Mouse (Mus musculus): ENCODE data around the gene Tmem86a.
"Not testable (repeated sequence)": the region's sequence is repeated elsewhere in the genome, so short reads cannot be mapped to it uniquely, and the experiment has no call there.

Tmem86a gene

GRCm38 (mm10) chr7:47050366-47050765 lies at the start of gene Tmem86a:
Gene Tmem86a, plus strand, starts transcription at chr7:47050601.
- peak; percentile 93 for DNase-seq

- DNase-seq = peak; percentile 36
Observed at GRCm38 (mm10) chr7:47000644-47000983, 49.8 kb upstream of the Tmem86a start.

GRCm38 (mm10) chr7:47001125-47001899 lies 49.1 kb upstream of the Tmem86a start:
- DNase-seq = no peak

- no peak for DNase-seq
Observed at GRCm38 (mm10) chr7:47001900-47002275, 48.5 kb upstream of the Tmem86a start.

GRCm38 (mm10) chr7:47003411-47004115 lies 46.8 kb upstream of the Tmem86a start:
- DNase-seq = no peak

- DNase-seq = no peak
Observed at GRCm38 (mm10) chr7:47007109-47007780, 43.2 kb upstream of the Tmem86a start.

- DNase-seq = no peak
Observed at GRCm38 (mm10) chr7:47007818-47008167, 42.6 kb upstream of the Tmem86a start.

- DNase-seq = peak; percentile 100
Observed at GRCm38 (mm10) chr7:47008168-47008993, 42.0 kb upstream of the Tmem86a start, which contains the start of gene Spty2d1. Gene Spty2d1, minus strand, starts transcription at chr7:47008411.

GRCm38 (mm10) chr7:47013131-47013767 lies 37.2 kb upstream of the Tmem86a start:
- no peak for DNase-seq

- DNase-seq = peak; percentile 70
Observed at GRCm38 (mm10) chr7:47014564-47015389, 35.6 kb upstream of the Tmem86a start.

- DNase-seq = peak; percentile 89
Observed at GRCm38 (mm10) chr7:47015390-47016065, 34.9 kb upstream of the Tmem86a start.

- no peak for DNase-seq
Observed at GRCm38 (mm10) chr7:47016602-47017001, 33.8 kb upstream of the Tmem86a start.

GRCm38 (mm10) chr7:47017146-47017545 lies 33.3 kb upstream of the Tmem86a start:
- DNase-seq = no peak

- no peak for DNase-seq
Observed at GRCm38 (mm10) chr7:47019641-47020040, 30.8 kb upstream of the Tmem86a start.

GRCm38 (mm10) chr7:47020956-47021355 lies 29.4 kb upstream of the Tmem86a start:
- no peak for DNase-seq

GRCm38 (mm10) chr7:47022482-47022881 lies 27.9 kb upstream of the Tmem86a start:
- DNase-seq = no peak

GRCm38 (mm10) chr7:47023530-47023929 lies 26.9 kb upstream of the Tmem86a start:
- DNase-seq = peak; percentile 89

GRCm38 (mm10) chr7:47024454-47024853 lies 25.9 kb upstream of the Tmem86a start:
- no peak for DNase-seq

- DNase-seq = no peak
Observed at GRCm38 (mm10) chr7:47025429-47025828, 25.0 kb upstream of the Tmem86a start.

- DNase-seq = not testable (repeated sequence)
Observed at GRCm38 (mm10) chr7:47026899-47027298, 23.5 kb upstream of the Tmem86a start.

- no peak for DNase-seq
Observed at GRCm38 (mm10) chr7:47027520-47027919, 22.9 kb upstream of the Tmem86a start.

All from lung, postnatal 14 days (tissue).